Mouse (Mus musculus) common myeloid progenitor, adult 5-6 weeks (primary cell): Measurements from ENCODE around the gene Gphb5. TPM values are rescaled to one million over a fixed set of nuclear protein-coding genes. Genes with fewer than 3 reads are reported as not detected.

Source experiments
- total RNA-seq: library from RNA; stranded (forward); fragments of 200-1000, 187-1606 nt; gene quantifications from 2 replicates; pipeline ENCODE4 v1.2.3, GENCODE M21; 2017

Gphb5 gene
- total RNA-seq, 1 experiment from 2014 or later, result not detected

Other genes starting within 250 kb of the Gphb5 start
- gene Kcnh5, start 239.4 kb downstream of the Gphb5 start, total RNA-seq, result not detected in 2 replicates
- not detected in 2 replicates for gene Rhoj, start 108.5 kb downstream of the Gphb5 start, total RNA-seq
- 26.7 and 36.4 TPM in 2 replicates for gene Ppp2r5e, start 179.5 kb upstream of the Gphb5 start, total RNA-seq